Mouse (Mus musculus): ENCODE measurements at regions not wholly inside any gene's neighbourhood (a gene's known extent, or its start where the extent isn't known, plus 50 kb on each side); places are given as distances from the start of the nearest gene placed in this dataset.

DNA sequence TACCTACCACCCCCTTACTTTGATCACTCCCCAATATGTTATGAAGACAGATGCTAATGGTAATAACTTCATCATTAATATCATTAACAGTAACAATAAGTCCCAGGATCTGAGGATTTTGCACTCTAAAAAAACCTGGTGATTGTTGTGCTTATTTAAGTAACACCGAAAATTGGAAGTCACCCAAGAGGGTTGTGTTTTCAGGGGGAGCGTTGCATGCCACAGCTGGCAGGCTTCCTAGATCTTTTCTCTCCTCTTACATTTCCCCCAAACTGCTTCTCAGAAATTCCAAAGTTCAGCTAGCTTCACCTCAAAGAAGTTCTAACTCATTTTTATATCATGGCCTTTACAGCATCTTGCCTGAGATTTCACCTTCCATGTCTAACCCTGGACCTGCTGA is 444.3 kb downstream of the Gm826 start:
- no peak for DNase-seq

GRCm38 (mm10) chr2:159884773-159885459 is 449.0 kb downstream of the Gm826 start:
- DNase-seq: no peak

DNA sequence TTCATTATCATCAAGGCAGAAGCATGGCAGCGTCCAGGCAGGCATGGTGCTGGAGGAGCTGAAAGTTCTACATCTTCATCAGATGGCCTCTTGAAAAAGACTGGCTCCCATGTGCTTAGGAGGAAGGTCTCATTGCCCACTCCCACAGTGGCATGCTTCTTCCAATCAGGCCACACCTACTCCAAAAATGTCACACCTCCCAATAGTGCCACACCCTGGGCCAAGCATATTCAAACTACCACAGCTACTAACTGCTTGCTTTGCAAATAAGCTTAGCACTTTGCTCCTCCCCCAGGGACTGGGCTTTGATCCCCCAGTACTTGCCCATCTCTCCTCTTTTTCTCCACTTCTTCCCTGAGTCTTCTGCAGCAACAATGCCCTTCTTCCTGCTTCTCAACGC is 467.0 kb downstream of the Gm826 start:
- no peak for DNase-seq

DNA sequence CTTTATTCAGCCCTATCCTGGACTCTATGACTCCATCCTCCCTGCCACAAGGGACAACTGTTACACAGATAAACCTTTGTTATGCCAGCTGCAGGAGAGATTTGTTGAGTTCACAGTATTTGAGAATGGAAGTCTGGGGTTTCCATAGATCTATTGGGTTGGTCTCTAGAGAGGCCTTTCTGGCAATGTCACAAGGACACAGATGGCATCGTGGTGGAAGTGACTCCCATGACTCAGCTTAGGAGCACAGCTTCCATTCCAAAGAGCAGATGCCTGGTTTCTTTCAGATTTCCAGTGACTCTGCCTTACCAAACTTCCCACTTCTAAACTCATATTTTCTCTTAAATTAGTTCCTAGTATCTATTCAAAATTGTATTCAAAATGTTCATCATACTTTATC is 467.6 kb downstream of the Gm826 start:
- no peak for DNase-seq

DNA sequence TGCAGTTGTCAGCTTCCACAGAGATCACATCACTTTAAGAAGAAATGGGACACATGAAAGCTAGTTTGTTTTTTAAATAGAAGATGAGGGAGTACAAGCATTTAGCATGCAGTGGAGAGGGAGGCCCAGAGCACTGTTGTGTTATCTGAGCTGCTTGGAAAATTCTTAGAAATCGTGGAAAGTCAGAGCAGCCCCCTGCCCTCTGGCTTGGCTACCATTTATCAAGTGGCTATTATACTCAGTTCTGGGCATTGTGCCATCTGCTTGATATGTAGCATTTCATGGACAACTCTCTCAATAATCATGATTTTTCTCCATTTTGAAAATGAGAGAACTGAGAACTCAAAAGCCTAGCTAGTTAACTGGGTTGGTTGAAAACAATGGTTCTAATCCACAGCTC is 470.8 kb downstream of the Gm826 start:
- DNase-seq: no peak

DNA sequence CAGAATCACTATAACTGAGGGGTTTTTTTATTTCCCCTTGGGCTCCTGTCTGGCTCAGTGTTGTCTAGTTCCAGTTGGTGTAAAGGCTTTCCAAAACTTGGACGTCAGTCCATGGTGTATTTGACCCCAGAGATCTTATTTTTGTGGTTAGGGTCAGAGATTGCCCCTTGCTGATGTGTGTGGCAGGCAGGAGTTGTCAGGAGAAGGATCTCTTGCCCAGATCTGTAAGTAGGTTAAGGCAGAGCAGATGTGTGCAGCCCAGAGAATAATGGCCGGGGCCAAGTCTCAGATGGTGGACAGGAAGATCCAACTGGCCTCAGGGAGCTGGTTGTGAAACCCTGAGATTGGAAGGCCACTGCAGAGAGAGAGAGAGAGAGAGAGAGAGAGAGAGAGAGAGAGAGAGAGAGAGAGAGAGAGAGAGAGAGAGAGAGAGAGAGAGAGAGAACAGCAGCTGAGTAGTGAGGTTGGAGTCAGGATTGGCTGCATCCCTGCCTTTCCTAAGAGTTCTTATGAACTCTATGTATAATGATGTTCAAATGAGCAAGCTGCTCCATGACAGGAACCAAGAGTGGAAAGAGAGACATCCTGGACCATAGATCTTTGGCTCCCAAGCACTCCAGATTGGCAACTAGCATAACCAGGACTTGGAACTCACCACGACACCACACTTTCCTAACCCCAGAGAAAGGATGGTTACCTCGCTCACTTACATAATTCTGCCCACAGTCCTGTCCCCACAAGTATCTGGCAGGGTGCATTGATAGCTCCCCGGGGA is 479.9 kb downstream of the Gm826 start:
- DNase-seq: peak; percentile 1

GRCm38 (mm10) chr2:159852959-159853358 is 481.0 kb downstream of the Gm826 start:
- peak; percentile 1 for DNase-seq

- no peak for DNase-seq
Observed at GRCm38 (mm10) chr2:159832488-159833113, 501.4 kb downstream of the Gm826 start.

DNA sequence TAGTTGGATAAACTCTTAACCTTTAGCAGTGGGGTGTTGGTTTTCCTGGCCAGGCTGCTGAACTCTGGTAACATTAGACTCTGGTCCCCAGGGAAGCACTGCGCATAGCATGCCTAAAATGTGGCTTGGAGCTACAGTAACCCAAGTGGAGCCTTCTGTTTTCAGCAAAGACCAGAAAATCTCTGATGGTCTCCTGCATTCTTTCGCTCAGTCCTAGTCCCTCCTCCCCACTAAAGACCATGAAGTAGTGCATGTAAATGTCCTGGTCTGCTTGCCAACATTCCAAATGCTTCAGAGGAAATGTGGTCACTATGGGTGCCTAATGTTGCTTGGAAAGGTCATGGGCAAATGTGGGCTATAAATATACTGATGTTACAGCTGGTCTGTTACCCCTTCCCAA is 507.5 kb downstream of the Gm826 start:
- DNase-seq: no peak

GRCm38 (mm10) chr2:159818556-159818955 is 515.4 kb downstream of the Gm826 start:
- DNase-seq: no peak

GRCm38 (mm10) chr2:159816344-159816743 is 517.6 kb downstream of the Gm826 start:
- no peak for DNase-seq
